Mouse (Mus musculus) heart, embryonic 11.5 days (tissue): Measurements from ENCODE around the gene Plekhg6. TPM values are rescaled to one million over a fixed set of nuclear protein-coding genes. Genes with fewer than 3 reads are reported as not detected.

Source experiments
- ATAC-seq: fragments of 200-750 bp; cut with Nextera tagmentation; replicated peaks from 2 replicates; pipeline ENCODE4 v1.8.0; 2017; ENCODE audit warnings: moderate library complexity; ENCODE audit not compliant: insufficient number of reproducible peaks, low FRiP score, low TSS enrichment
- H3K27ac ChIP-seq: fragments of 300-500 bp; sonication (generic); 2 replicates; pipeline ENCODE4 v1.5.1; 2014; ENCODE audit warnings: mild to moderate bottlenecking, low read depth, low read length
- H3K27me3 ChIP-seq: fragments of 300-500 bp; sonication (generic); 2 replicates; pipeline ENCODE4 v1.6.1; 2014; ENCODE audit warnings: mild to moderate bottlenecking, low read length, mixed read lengths; ENCODE audit not compliant: control insufficient read depth, insufficient read depth
- H3K36me3 ChIP-seq: fragments of 300-500 bp; sonication (generic); 2 replicates; pipeline ENCODE4 v1.6.1; 2014; ENCODE audit warnings: mild to moderate bottlenecking, low read length, moderate library complexity, mixed read lengths; ENCODE audit not compliant: control insufficient read depth, insufficient read depth
- H3K4me1 ChIP-seq: fragments of 300-500 bp; sonication (generic); 2 replicates; pipeline ENCODE4 v1.6.1; 2014; ENCODE audit warnings: low read length; ENCODE audit not compliant: control insufficient read depth, insufficient read depth
- H3K4me2 ChIP-seq: fragments of 300-500 bp; sonication (generic); 2 replicates; pipeline ENCODE4 v1.6.1; 2014; ENCODE audit warnings: mild to moderate bottlenecking, moderate library complexity
- H3K4me3 ChIP-seq: fragments of 300-500 bp; sonication (generic); 2 replicates; pipeline ENCODE4 v1.5.1; 2014; ENCODE audit warnings: low read depth, low read length
- H3K9ac ChIP-seq: fragments of 300-500 bp; sonication (generic); 2 replicates; pipeline ENCODE4 v1.6.1; 2014; ENCODE audit warnings: mild to moderate bottlenecking, low read depth, low read length, moderate library complexity
- H3K9me3 ChIP-seq: fragments of 300-500 bp; sonication (generic); replicated peaks from 2 replicates; pipeline ENCODE4 v1.6.1; 2016; ENCODE audit warnings: low read length; ENCODE audit not compliant: control insufficient read depth
- WGBS: fragments of 180-500 bp; shearing (Covaris S2); extraction: QIAGEN DNeasy Blood & Tissue Kit; methylation state at CpG from one replicate; pipeline ENCODE4 v1.1.7; 2014; ENCODE audit not compliant: insufficient replicate concordance; 5-methylcytosine and 5-hydroxymethylcytosine counted together
- polyA plus RNA-seq: library from polyadenylated mRNA; unstranded; fragments of >200 nt; fragmentation: Nextera tagmentation; extraction: Ambion mirVana; gene quantifications from 2 replicates; pipeline ENCODE4 v1.2.1, GENCODE M21; 2014

Gene Plekhg6
- polyA plus RNA-seq, 1 experiment from 2014 or later: not detected

- Histone ChIP-seq H3K4me1 (peaks cover 55% of the 10 kb centered on the region), H3K27ac (no peak overlapping the region), H3K4me2 (no peak overlapping the region), H3K9me3 (no peaks in the 10 kb centered on the region), H3K9ac (no peak overlapping the region), H3K27me3 (0 out of 2 replicates have a peak, but pooled peaks cover 2% of the 10 kb centered on the region), H3K4me3 (no peak overlapping the region), H3K36me3 (peaks cover 6% of the 10 kb centered on the region; the same call in 1 of the 2 replicates)
- 63% methylated on average over 11 of the region's 11 CpGs for WGBS
- no peak for ATAC-seq
These were observed 27.4 kb downstream of the Plekhg6 start for GRCm38 (mm10) chr6:125353221-125353620.

GRCm38 (mm10) chr6:125352811-125353210 lies 27.8 kb downstream of the Plekhg6 start:
- H3K4me1 ChIP-seq: peaks cover 55% of the 10 kb centered on the region
- H3K9ac ChIP-seq: no peak overlapping the region
- H3K36me3 ChIP-seq: peaks cover 2% of the 10 kb centered on the region; the same call in 1 of the 2 replicates
- H3K27ac ChIP-seq: no peak overlapping the region
- no peaks in the 10 kb centered on the region for H3K9me3 ChIP-seq
- no peak overlapping the region for H3K4me2 ChIP-seq
- 0 out of 2 replicates have a peak, but pooled peaks cover 2% of the 10 kb centered on the region for H3K27me3 ChIP-seq
- H3K4me3 ChIP-seq: no peak overlapping the region
- ATAC-seq: no peak
- 35% methylated on average over 4 of the region's 4 CpGs for WGBS

GRCm38 (mm10) chr6:125352046-125352384 lies 28.6 kb downstream of the Plekhg6 start:
- no peak for ATAC-seq
- 0 out of 2 replicates have a peak, but pooled peaks cover 2% of the 10 kb centered on the region for H3K27me3 ChIP-seq
- no peak overlapping the region for H3K9ac ChIP-seq
- H3K9me3 ChIP-seq: no peaks in the 10 kb centered on the region
- H3K4me3 ChIP-seq: no peak overlapping the region
- no peaks in the 10 kb centered on the region for H3K36me3 ChIP-seq
- WGBS: 59% methylated on average over 5 of the region's 5 CpGs
- H3K4me2 ChIP-seq: no peak overlapping the region; the same call in 1 of the 2 replicates
- H3K4me1 ChIP-seq: peaks cover 55% of the 10 kb centered on the region
- no peak overlapping the region for H3K27ac ChIP-seq

GRCm38 (mm10) chr6:125351368-125352045 lies 29.1 kb downstream of the Plekhg6 start:
- peak overlapping the region; percentile 82 for H3K4me2 ChIP-seq
- H3K27ac ChIP-seq: no peak overlapping the region
- 0 out of 2 replicates have a peak overlapping the region, but pooled peaks have one; percentile 5 for H3K9ac ChIP-seq
- H3K4me1 ChIP-seq: peaks cover 55% of the 10 kb centered on the region
- ATAC-seq: no peak
- 59% methylated on average over 8 of the region's 8 CpGs for WGBS
- no peaks in the 10 kb centered on the region for H3K9me3 ChIP-seq
- 0 out of 2 replicates have a peak overlapping the region, but pooled peaks have one; percentile 8 for H3K4me3 ChIP-seq
- 0 out of 2 replicates have a peak, but pooled peaks cover 2% of the 10 kb centered on the region for H3K27me3 ChIP-seq
- no peaks in the 10 kb centered on the region for H3K36me3 ChIP-seq

- 0 out of 2 replicates have a peak, but pooled peaks cover 2% of the 10 kb centered on the region for H3K27me3 ChIP-seq
- ATAC-seq: no peak
- H3K4me2 ChIP-seq: peak overlapping the region; percentile 82
- no peaks in the 10 kb centered on the region for H3K9me3 ChIP-seq
- peak overlapping the region; percentile 63 for H3K4me3 ChIP-seq
- H3K36me3 ChIP-seq: no peaks in the 10 kb centered on the region
- no peak overlapping the region for H3K27ac ChIP-seq
- WGBS: 82% methylated on average over 2 of the region's 2 CpGs
- peak overlapping the region; percentile 82 for H3K9ac ChIP-seq
- H3K4me1 ChIP-seq: peaks cover 50% of the 10 kb centered on the region
These were observed 29.6 kb downstream of the Plekhg6 start for GRCm38 (mm10) chr6:125350995-125351324.

GRCm38 (mm10) chr6:125350231-125350994 lies 30.2 kb downstream of the Plekhg6 start:
- Histone ChIP-seq H3K4me3 (peak overlapping the region; percentile 63), H3K9ac (peak overlapping the region; percentile 82), H3K4me2 (peak overlapping the region; percentile 82), H3K27me3 (0 out of 2 replicates have a peak, but pooled peaks cover 2% of the 10 kb centered on the region), H3K36me3 (no peaks in the 10 kb centered on the region), H3K4me1 (peaks cover 45% of the 10 kb centered on the region), H3K27ac (peak overlapping the region; percentile 6; the same call in 1 of the 2 replicates), H3K9me3 (no peaks in the 10 kb centered on the region)
- 6% methylated on average over 20 of the region's 20 CpGs for WGBS
- ATAC-seq: peak; percentile 4; the same call in 1 of the 2 replicates

GRCm38 (mm10) chr6:125349575-125350230 lies 30.9 kb downstream of the Plekhg6 start:
- Histone ChIP-seq H3K4me1 (peaks cover 38% of the 10 kb centered on the region), H3K4me2 (peak overlapping the region; percentile 82), H3K27me3 (0 out of 2 replicates have a peak, but pooled peaks cover 2% of the 10 kb centered on the region), H3K9ac (peak overlapping the region; percentile 82), H3K9me3 (no peaks in the 10 kb centered on the region), H3K36me3 (no peaks in the 10 kb centered on the region), H3K27ac (peak overlapping the region; percentile 6; the same call in 1 of the 2 replicates), H3K4me3 (peak overlapping the region; percentile 63)
- ATAC-seq: peak; percentile 64
- 0% methylated on average over 27 of the region's 27 CpGs for WGBS
